Mouse (Mus musculus) ES-E14 (cell line): Measurements from ENCODE around the gene Tax1bp3.

Source experiments
- HCFC1 ChIP-seq: IDR thresholded peaks from 2 replicates; pipeline ENCODE4 v1.6.1; 2012; ENCODE audit warnings: low read length, inconsistent platforms, borderline replicate concordance; ENCODE audit not compliant: insufficient read depth
- MAFK ChIP-seq: IDR thresholded peaks from 2 replicates; pipeline ENCODE4 v1.6.1; 2014; ENCODE audit warnings: mild to moderate bottlenecking, low read depth, low read length, inconsistent platforms; ENCODE audit not compliant: insufficient read depth

- no peak for TF ChIP-seq MAFK
- no peak for TF ChIP-seq HCFC1
These were observed 16.1 kb upstream of the Tax1bp3 start for GRCm38 (mm10) chr11:73160811-73161200.
